Mouse (Mus musculus) liver, embryonic 14.5 days (tissue): ENCODE data around the gene Imp3.

ENCODE experiments used
- CTCF ChIP-seq: IDR thresholded peaks from 2 replicates; pipeline ENCODE4 v1.5.1; 2016; ENCODE audit warnings: antibody characterized with exemption, low read depth, control low read depth
- EP300 ChIP-seq: IDR thresholded peaks from 2 replicates; pipeline ENCODE4 v1.6.1; 2016; ENCODE audit warnings: antibody characterized with exemption, low read depth

DNA sequence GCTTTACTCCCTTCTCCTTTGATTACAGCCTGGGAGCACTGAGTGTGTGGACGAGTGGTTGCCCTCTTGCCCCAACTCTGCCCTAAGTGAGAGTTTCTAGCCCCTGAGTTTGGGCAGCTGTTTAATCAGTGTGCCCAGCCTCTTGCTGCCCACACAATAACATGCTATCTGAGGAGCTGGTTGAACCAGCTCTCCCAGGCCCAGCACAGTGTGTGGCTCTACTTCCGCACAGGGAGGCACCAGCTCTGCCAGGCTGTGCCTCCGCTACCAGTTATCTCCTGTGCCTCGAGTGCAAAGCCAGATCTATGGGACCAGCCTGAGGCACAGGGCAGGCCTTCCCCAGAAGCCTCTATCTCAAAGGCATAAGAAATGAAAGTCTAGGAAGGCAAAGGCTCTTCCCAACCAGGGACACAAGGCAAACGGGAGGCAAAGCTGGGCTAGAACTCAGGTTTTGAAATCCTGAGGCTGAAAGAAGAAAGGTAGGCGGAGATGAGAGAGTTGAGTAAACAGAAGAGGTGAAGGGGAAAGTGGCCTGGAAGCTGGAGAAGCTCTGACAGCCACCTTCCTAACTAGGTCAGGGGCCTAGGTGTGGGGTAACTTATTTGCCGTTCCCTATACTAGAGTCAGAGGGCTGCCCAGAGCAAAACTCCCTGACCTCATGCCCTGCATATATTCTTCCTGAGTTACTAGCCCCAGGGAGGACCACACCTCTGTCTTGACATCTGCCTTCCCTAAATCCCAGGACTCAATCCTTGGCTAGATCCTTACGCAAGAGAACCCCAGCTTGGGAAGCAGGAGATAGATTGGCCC is 13.2 kb upstream of the Imp3 start:
- no peak for TF ChIP-seq EP300
- no peak for TF ChIP-seq CTCF
